Mouse (Mus musculus) brain, embryonic 18.5 days (tissue): ENCODE results near the gene Mks1.
"Not testable (repeated sequence)": the region's sequence is repeated elsewhere in the genome, so short reads cannot be mapped to it uniquely, and the experiment has no call there.

Experiments
- DNase-seq: peaks from one replicate; pipeline ENCODE4 v3.0.0-alpha.2; 2012; ENCODE audit warnings: low read depth, low spot score

Mks1 gene

GRCm38 (mm10) chr11:87852690-87853596 lies at the start of gene Mks1:
TSS of gene Mks1 (plus strand) at chr11:87853215.
- DNase-seq = peak; percentile 82

- no peak for DNase-seq
Observed at GRCm38 (mm10) chr11:87805448-87805847, 47.6 kb upstream of the Mks1 start.

- no peak for DNase-seq
Observed at GRCm38 (mm10) chr11:87807433-87807832, 45.6 kb upstream of the Mks1 start.

GRCm38 (mm10) chr11:87808236-87808635 lies 44.8 kb upstream of the Mks1 start:
- no peak for DNase-seq

GRCm38 (mm10) chr11:87811396-87811795 lies 41.6 kb upstream of the Mks1 start:
- no peak for DNase-seq

GRCm38 (mm10) chr11:87814831-87815230 lies 38.2 kb upstream of the Mks1 start:
- no peak for DNase-seq

GRCm38 (mm10) chr11:87816707-87817442 lies 36.1 kb upstream of the Mks1 start:
- no peak for DNase-seq

GRCm38 (mm10) chr11:87817443-87817773 lies 35.6 kb upstream of the Mks1 start:
- DNase-seq = no peak

GRCm38 (mm10) chr11:87821502-87821901 lies 31.5 kb upstream of the Mks1 start:
- DNase-seq = no peak

- DNase-seq = no peak
Observed at GRCm38 (mm10) chr11:87828239-87828900, 24.6 kb upstream of the Mks1 start, which contains the start of gene Lpo. TSS of gene Lpo (minus strand) at chr11:87828289.

- no peak for DNase-seq
Observed at GRCm38 (mm10) chr11:87840676-87841075, 12.3 kb upstream of the Mks1 start.

- no peak for DNase-seq
Observed at GRCm38 (mm10) chr11:87841436-87841835, 11.6 kb upstream of the Mks1 start.

GRCm38 (mm10) chr11:87846968-87847600 lies 5.9 kb upstream of the Mks1 start:
- DNase-seq = no peak

GRCm38 (mm10) chr11:87847884-87848283 lies 5.1 kb upstream of the Mks1 start:
- no peak for DNase-seq

GRCm38 (mm10) chr11:87853597-87853954 lies 561 bp downstream of the Mks1 start:
- DNase-seq = no peak

- DNase-seq = no peak
Observed at GRCm38 (mm10) chr11:87854550-87854949, 1.5 kb downstream of the Mks1 start.

- DNase-seq = no peak
Observed at GRCm38 (mm10) chr11:87859273-87859672, 6.3 kb downstream of the Mks1 start.

- no peak for DNase-seq
Observed at GRCm38 (mm10) chr11:87860426-87860825, 7.4 kb downstream of the Mks1 start.

- DNase-seq = no peak
Observed at GRCm38 (mm10) chr11:87862805-87863204, 9.8 kb downstream of the Mks1 start.

GRCm38 (mm10) chr11:87866891-87867290 lies 13.9 kb downstream of the Mks1 start:
- not testable (repeated sequence) for DNase-seq

- DNase-seq = no peak
Observed at GRCm38 (mm10) chr11:87870096-87870495, 17.1 kb downstream of the Mks1 start.

- DNase-seq = no peak
Observed at GRCm38 (mm10) chr11:87871766-87872165, 18.8 kb downstream of the Mks1 start.
